Mouse (Mus musculus) neural tube, embryonic 13.5 days (tissue): ENCODE data around the gene Gbx1. TPM values are rescaled to one million over a fixed set of nuclear protein-coding genes. Genes with fewer than 3 reads are reported as not detected.

Experiments used
- ATAC-seq: fragments of 200-750 bp; cut with Nextera tagmentation; 2 replicates; pipeline ENCODE4 v1.8.0; 2017; ENCODE audit warnings: low read depth, mild to moderate bottlenecking, moderate TSS enrichment, moderate library complexity
- H3K27ac ChIP-seq: fragments of 300-500 bp; sonication (generic); replicated peaks from 2 replicates; pipeline ENCODE4 v1.5.1; 2015; ENCODE audit warnings: moderate library complexity, mild to moderate bottlenecking, inconsistent platforms
- H3K27me3 ChIP-seq: fragments of 300-500 bp; sonication (generic); 2 replicates; pipeline ENCODE4 v1.6.1; 2015; ENCODE audit warnings: mild to moderate bottlenecking, inconsistent platforms
- H3K36me3 ChIP-seq: fragments of 300-500 bp; sonication (generic); 2 replicates; pipeline ENCODE4 v1.6.1; 2015; ENCODE audit warnings: mild to moderate bottlenecking, inconsistent platforms
- H3K4me1 ChIP-seq: fragments of 300-500 bp; sonication (generic); replicated peaks from 2 replicates; pipeline ENCODE4 v1.6.1; 2015; ENCODE audit warnings: inconsistent platforms
- H3K4me2 ChIP-seq: fragments of 300-500 bp; sonication (generic); 2 replicates; pipeline ENCODE4 v1.6.1; 2015; ENCODE audit warnings: inconsistent platforms, mild to moderate bottlenecking, moderate library complexity
- H3K4me3 ChIP-seq: fragments of 300-500 bp; sonication (generic); 2 replicates; pipeline ENCODE4 v1.5.1; 2015; ENCODE audit warnings: mild to moderate bottlenecking, inconsistent platforms
- H3K9ac ChIP-seq: fragments of 300-500 bp; sonication (generic); 2 replicates; pipeline ENCODE4 v1.6.1; 2015; ENCODE audit warnings: moderate library complexity, mild to moderate bottlenecking, inconsistent platforms
- H3K9me3 ChIP-seq: fragments of 300-500 bp; sonication (generic); 2 replicates; pipeline ENCODE4 v1.6.1; 2016; ENCODE audit warnings: inconsistent platforms
- WGBS: fragments of 180-500 bp; shearing (Covaris S2); methylation state at CpG from one replicate; pipeline ENCODE4 v1.1.7; 2015; 5-methylcytosine and 5-hydroxymethylcytosine counted together
- polyA plus RNA-seq: library from polyadenylated mRNA; unstranded; fragments of >200 nt; fragmentation: Nextera tagmentation; extraction: Ambion mirVana; gene quantifications from 2 replicates; pipeline ENCODE4 v1.2.1, GENCODE M21; 2015

Gbx1 gene
- polyA plus RNA-seq, 1 experiment from 2014 or later, result 16.1 TPM

GRCm38 (mm10) chr5:24474025-24474722 is 52.8 kb downstream of the Gbx1 start:
- Histone ChIP-seq H3K27ac (0 out of 2 replicates have a peak overlapping the region, but pooled peaks have one; percentile 13), H3K9me3 (no peaks in the 10 kb centered on the region), H3K9ac (peak overlapping the region; percentile 69), H3K27me3 (peaks cover 36% of the 10 kb centered on the region), H3K4me3 (peak overlapping the region; percentile 41), H3K36me3 (peaks cover 27% of the 10 kb centered on the region), H3K4me2 (peak overlapping the region; percentile 70), H3K4me1 (peaks cover 50% of the 10 kb centered on the region)
- 3% methylated on average over 70 of the region's 77 CpGs for WGBS
- 0 out of 2 replicates have a peak, but pooled peaks have one; percentile 15 for ATAC-seq

- Histone ChIP-seq H3K4me1 (peaks cover 53% of the 10 kb centered on the region), H3K4me2 (no peak overlapping the region), H3K9ac (0 out of 2 replicates have a peak overlapping the region, but pooled peaks have one; percentile 17), H3K9me3 (no peaks in the 10 kb centered on the region), H3K27ac (no peak overlapping the region), H3K36me3 (peaks cover 17% of the 10 kb centered on the region), H3K4me3 (no peak overlapping the region), H3K27me3 (peaks cover 36% of the 10 kb centered on the region)
- ATAC-seq, result no peak
- 32% methylated on average over 7 of the region's 7 CpGs for WGBS
These were observed 54.0 kb downstream of the Gbx1 start for GRCm38 (mm10) chr5:24472884-24473619.

GRCm38 (mm10) chr5:24470600-24470999 is 56.4 kb downstream of the Gbx1 start:
- H3K4me1 ChIP-seq, result peaks cover 62% of the 10 kb centered on the region
- H3K9me3 ChIP-seq, result no peaks in the 10 kb centered on the region
- no peak overlapping the region for H3K27ac ChIP-seq
- H3K4me3 ChIP-seq, result no peak overlapping the region
- H3K27me3 ChIP-seq, result peaks cover 36% of the 10 kb centered on the region
- 12% methylated on average over 5 of the region's 5 CpGs for WGBS
- H3K4me2 ChIP-seq, result no peak overlapping the region
- no peak overlapping the region for H3K9ac ChIP-seq
- ATAC-seq, result peak; percentile 68
- no peaks in the 10 kb centered on the region for H3K36me3 ChIP-seq

- no peak for ATAC-seq
- Histone ChIP-seq H3K4me2 (no peak overlapping the region), H3K27ac (no peak overlapping the region), H3K4me3 (no peak overlapping the region), H3K9me3 (no peaks in the 10 kb centered on the region), H3K36me3 (0 out of 2 replicates have a peak, but pooled peaks cover under 1% of the 10 kb centered on the region), H3K9ac (no peak overlapping the region), H3K4me1 (peaks cover 41% of the 10 kb centered on the region), H3K27me3 (no peaks in the 10 kb centered on the region; the same call in 1 of the 2 replicates)
- WGBS, result 63% methylated on average over 12 of the region's 12 CpGs
These were observed 60.2 kb downstream of the Gbx1 start for GRCm38 (mm10) chr5:24466762-24467161.

GRCm38 (mm10) chr5:24455613-24456012 is 71.4 kb downstream of the Gbx1 start:
- H3K27ac ChIP-seq, result peak overlapping the region; percentile 97

GRCm38 (mm10) chr5:24455076-24455475 is 71.9 kb downstream of the Gbx1 start:
- Histone ChIP-seq H3K4me3 (peak overlapping the region; percentile 13), H3K27me3 (no peaks in the 10 kb centered on the region), H3K4me2 (peak overlapping the region; percentile 86), H3K9ac (peak overlapping the region; percentile 99), H3K9me3 (no peaks in the 10 kb centered on the region), H3K27ac (peak overlapping the region; percentile 97), H3K4me1 (peaks cover 49% of the 10 kb centered on the region), H3K36me3 (peaks cover 16% of the 10 kb centered on the region)
- ATAC-seq, result no peak
- WGBS, result 52% methylated on average over 3 of the region's 3 CpGs

More at GRCm38 (mm10) chr5:24455613-24456012, 71.4 kb downstream of the Gbx1 start:
- no peak for ATAC-seq
- Histone ChIP-seq H3K9me3 (no peaks in the 10 kb centered on the region), H3K9ac (peak overlapping the region; percentile 99), H3K4me1 (peaks cover 49% of the 10 kb centered on the region), H3K27me3 (no peaks in the 10 kb centered on the region), H3K36me3 (peaks cover 19% of the 10 kb centered on the region), H3K4me2 (peak overlapping the region; percentile 86), H3K4me3 (peak overlapping the region; percentile 13)
- 54% methylated on average over 7 of the region's 7 CpGs for WGBS

GRCm38 (mm10) chr5:24453985-24454303 is 73.1 kb downstream of the Gbx1 start:
- H3K36me3 ChIP-seq, result peaks cover 14% of the 10 kb centered on the region
- H3K4me2 ChIP-seq, result peak overlapping the region; percentile 86
- H3K9ac ChIP-seq, result peak overlapping the region; percentile 99
- H3K27me3 ChIP-seq, result no peaks in the 10 kb centered on the region
- H3K9me3 ChIP-seq, result no peaks in the 10 kb centered on the region
- H3K4me1 ChIP-seq, result peaks cover 49% of the 10 kb centered on the region
- peak overlapping the region; percentile 97 for H3K27ac ChIP-seq
- WGBS, result 0% methylated on average over 2 of the region's 2 CpGs
- ATAC-seq, result no peak
- H3K4me3 ChIP-seq, result peak overlapping the region; percentile 96

- Histone ChIP-seq H3K36me3 (peaks cover 14% of the 10 kb centered on the region), H3K27me3 (no peaks in the 10 kb centered on the region), H3K27ac (peak overlapping the region; percentile 97), H3K4me3 (peak overlapping the region; percentile 96), H3K9me3 (no peaks in the 10 kb centered on the region), H3K4me2 (peak overlapping the region; percentile 86), H3K9ac (peak overlapping the region; percentile 99), H3K4me1 (peaks cover 49% of the 10 kb centered on the region)
- 6% methylated on average over 5 of the region's 5 CpGs for WGBS
- ATAC-seq, result no peak
These were observed 73.6 kb downstream of the Gbx1 start for GRCm38 (mm10) chr5:24453283-24453984.

Other genes with a start within 250 kb of the Gbx1 start
- gene Kcnh2, start 175.6 kb downstream of the Gbx1 start, polyA plus RNA-seq, result 13.5 and 15.5 TPM in 2 replicates
- gene Nos3, start 162.4 kb downstream of the Gbx1 start, polyA plus RNA-seq, result 9.3 and 9.6 TPM in 2 replicates
- gene Atg9b, start 135.1 kb downstream of the Gbx1 start, polyA plus RNA-seq, result 1.1 TPM in 2 replicates
- 46.7 and 47.4 TPM in 2 replicates for gene Abcb8, start 133.5 kb downstream of the Gbx1 start, polyA plus RNA-seq
- 1.8 and 3.0 TPM in 2 replicates for gene Asic3, start 113.8 kb downstream of the Gbx1 start, polyA plus RNA-seq
- 93.2 and 102 TPM in 2 replicates for gene Cdk5, start 103.7 kb downstream of the Gbx1 start, polyA plus RNA-seq
- 18.5 and 24.6 TPM in 2 replicates for gene Slc4a2, start 103.4 kb downstream of the Gbx1 start, polyA plus RNA-seq
- 89.4 and 102 TPM in 2 replicates for gene Fastk, start 81.9 kb downstream of the Gbx1 start, polyA plus RNA-seq
- 51.2 TPM in 2 replicates for gene Tmub1, start 79.3 kb downstream of the Gbx1 start, polyA plus RNA-seq
- gene Agap3, start 75.0 kb downstream of the Gbx1 start, polyA plus RNA-seq, result 64.6 and 80.9 TPM in 2 replicates
- gene Asb10, start 13.8 kb upstream of the Gbx1 start, polyA plus RNA-seq, result 0.15 and 0.25 TPM in 2 replicates
- gene 4931409K22Rik, start 29.6 kb upstream of the Gbx1 start, polyA plus RNA-seq, result 0.08 and 0.17 TPM in 2 replicates
- 91.2 and 99.1 TPM in 2 replicates for gene Abcf2, start 50.3 kb upstream of the Gbx1 start, polyA plus RNA-seq
- gene Chpf2, start 59.5 kb upstream of the Gbx1 start, polyA plus RNA-seq, result 19.1 and 19.9 TPM in 2 replicates
- 91.1 and 99.2 TPM in 2 replicates for gene Smarcd3, start 97.2 kb upstream of the Gbx1 start, polyA plus RNA-seq
- 49.9 TPM in 2 replicates for gene Nub1, start 158.3 kb upstream of the Gbx1 start, polyA plus RNA-seq
- 5.8 and 7.6 TPM in 2 replicates for gene Wdr86, start 203.5 kb upstream of the Gbx1 start, polyA plus RNA-seq
- 1.5 TPM in 1 of 2 replicates, not detected in the other for gene Crygn, start 230.8 kb upstream of the Gbx1 start, polyA plus RNA-seq